ENCODE assay signal across 18 mouse cellular contexts in the genomic region with DNA sequence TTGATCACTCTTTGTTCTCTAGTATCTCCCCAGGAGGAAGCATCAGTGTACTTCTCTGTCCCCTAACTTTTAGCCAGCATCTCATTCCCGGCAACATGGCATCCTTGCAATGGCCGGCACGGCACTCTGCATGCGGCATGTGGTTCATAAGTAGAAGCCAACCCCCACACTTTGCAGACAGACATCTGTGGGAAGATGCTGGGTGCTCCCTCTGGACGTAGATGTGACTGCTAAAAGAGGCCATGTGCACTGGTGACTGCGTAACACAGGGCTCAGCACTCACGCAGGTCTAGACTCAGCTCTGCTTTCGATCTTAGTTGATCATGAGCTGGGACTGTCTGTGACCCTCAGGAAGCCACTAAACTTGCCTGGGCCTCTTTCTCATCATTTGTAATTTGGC. TPM values are rescaled to one million over a fixed set of nuclear protein-coding genes. Genes with fewer than 3 reads are reported as not detected.
DNase-seq lines count a peak whose midpoint lies in the region; TF ChIP-seq lines count a peak whose summit lies in the region.
"Had no signal": no experiment of that assay in that cellular context is flagged by ENCODE, and none has a peak within 500 bp of the region (broad histone marks: within the 10 kb centered on the region; RNA-seq: fewer than 3 reads in every experiment).

No protein-coding gene starts in this region.

- DNase-seq in cerebellum, adult 11-12 months = peak; percentile 22
- DNase-seq in cerebellum, adult 8-10 months = no peak
- peak; percentile 14 to 19 for DNase-seq in cerebellum, postnatal 10 days
- DNase-seq in cerebellum, postnatal 36 days = no peak
- no peak for DNase-seq in layer of hippocampus, adult 2 months (ENCODE audit: low spot score in 2 of 2)
- DNase-seq in layer of hippocampus, postnatal 14 days (ENCODE audit: low spot score in 2 of 2) = no peak
- DNase-seq: adrenal gland, postnatal 10 days; B cell, adult 2 months; forebrain, postnatal 0 days; gastrocnemius, postnatal 36 days; heart, postnatal 36 days; kidney, adult 11 months had no signal

- H3K27ac ChIP-seq in layer of hippocampus, adult 2 months = peak overlapping the region; percentile 80; the same call in 1 of the 2 replicates
- 0 out of 2 replicates have a peak overlapping the region, but pooled peaks have one; percentile 17 for H3K27ac ChIP-seq in cortical plate, adult 2 months (ENCODE audit: insufficient read depth, low read length)
- H3K27ac ChIP-seq: embryonic facial prominence, embryonic 10.5 days; forebrain, embryonic 13.5 days; heart, embryonic 13.5 days; hindbrain, embryonic 12.5 days had no signal

- TF ChIP-seq POLR2A in cortical plate, adult 2 months (IDR thresholded peaks at IDR 0.05; ENCODE audit: extremely low read depth, insufficient read depth, low read length) = no peak

- TF ChIP-seq CTCF in layer of hippocampus, adult 2 months (conservative IDR thresholded peaks at IDR 0.05) = no peak
- no peak for TF ChIP-seq CTCF in cortical plate, adult 2 months (IDR thresholded peaks at IDR 0.05; ENCODE audit: extremely low read depth, insufficient read depth, low read length)

- H3K4me3 ChIP-seq in layer of hippocampus, adult 2 months = peak overlapping the region; percentile 22; the same call in 1 of the 2 replicates
- 0 out of 2 replicates have a peak overlapping the region, but pooled peaks have one; percentile 7 for H3K4me3 ChIP-seq in cortical plate, adult 2 months (ENCODE audit: insufficient read depth, low read length)
- H3K4me3 ChIP-seq: embryonic facial prominence, embryonic 10.5 days; forebrain, embryonic 13.5 days; heart, embryonic 13.5 days; hindbrain, embryonic 12.5 days had no signal

- peaks cover 31% of the 10 kb centered on the region for H3K4me1 ChIP-seq in cortical plate, adult 2 months (ENCODE audit: control insufficient read depth, insufficient read depth, low read length)

RNA-seq across cellular contexts. Expression of gene Apbb1, which starts 8.5 kb away (rescaled TPM):
- total RNA-seq in layer of hippocampus, adult 2 months (2021) = 100 to 1,000 TPM; 360 to 370 TPM
- total RNA-seq in layer of hippocampus, postnatal 14 days (2021) = 100 to 1,000 TPM; 368 to 375 TPM
- 564 and 565 TPM in 2 replicates for polyA plus RNA-seq in cortical plate, adult 2 months (2012; rRNA removed)
- total RNA-seq: MEL had no signal

RNA-seq across cellular contexts. Expression of gene Smpd1, which starts 18.8 kb away (rescaled TPM):
- total RNA-seq in layer of hippocampus, adult 2 months (2021) = 10 to 100 TPM; 82.7 to 86.2 TPM
- 10 to 100 TPM; 90.1 to 93.9 TPM for total RNA-seq in layer of hippocampus, postnatal 14 days (2021)
- polyA plus RNA-seq in cortical plate, adult 2 months (2012; rRNA removed) = 93.2 and 93.3 TPM in 2 replicates

RNA-seq across cellular contexts. Expression of gene Hpx, which starts 27.0 kb away (rescaled TPM):
- under 1 TPM in 1 of 2 experiments, not detected in 1; 0.23 TPM for total RNA-seq in layer of hippocampus, adult 2 months (2021)
- total RNA-seq in layer of hippocampus, postnatal 14 days (2021) = not detected
- polyA plus RNA-seq in cortical plate, adult 2 months (2012; rRNA removed) = 0.93 and 0.94 TPM in 2 replicates
- total RNA-seq: forebrain, postnatal 0 days; heart, postnatal 36 days; MEL had no signal
- polyA plus RNA-seq: forebrain, embryonic 13.5 days had no signal

Comparison
In these comparisons a context has a peak if more than half of its experiments do, and no peak if none do; other contexts are left out.
1. DNase-seq: peak in cerebellum, adult 11-12 months (single experiment) and cerebellum, postnatal 10 days (2 of 2); none in cerebellum, adult 8-10 months (single experiment), cerebellum, postnatal 36 days (0 of 2), layer of hippocampus, adult 2 months (0 of 2) and layer of hippocampus, postnatal 14 days (0 of 2).